Mouse (Mus musculus) kidney, postnatal 14 days (tissue): ENCODE data around the gene Olfr292.

ENCODE experiments used
- DNase-seq: peaks from one replicate; pipeline ENCODE4 v3.0.0; 2022; ENCODE audit warnings: mixed read lengths

Olfr292 gene

DNA sequence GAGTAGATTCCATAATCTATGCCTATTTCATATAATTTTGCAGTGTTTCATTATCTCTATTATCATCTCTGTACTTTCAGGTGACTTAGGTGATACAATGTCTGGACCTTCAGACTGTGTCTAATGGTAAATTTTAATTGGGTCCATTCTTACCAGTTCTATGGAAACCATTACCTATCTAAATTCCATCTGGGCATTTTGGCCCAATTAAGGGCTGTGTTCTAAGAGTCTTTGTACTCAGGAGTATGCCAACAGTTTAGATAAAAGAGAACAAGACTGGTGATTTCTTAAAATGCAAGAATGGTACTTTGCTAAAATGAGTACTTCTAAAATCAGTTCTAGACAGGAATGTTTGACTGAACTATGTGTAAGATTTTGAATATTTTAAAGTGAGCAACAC, at the start of gene Olfr292:
Olfr292 (plus strand) TSS at position 301 of the 400 bp plus-strand sequence.
- DNase-seq, result no peak

DNA sequence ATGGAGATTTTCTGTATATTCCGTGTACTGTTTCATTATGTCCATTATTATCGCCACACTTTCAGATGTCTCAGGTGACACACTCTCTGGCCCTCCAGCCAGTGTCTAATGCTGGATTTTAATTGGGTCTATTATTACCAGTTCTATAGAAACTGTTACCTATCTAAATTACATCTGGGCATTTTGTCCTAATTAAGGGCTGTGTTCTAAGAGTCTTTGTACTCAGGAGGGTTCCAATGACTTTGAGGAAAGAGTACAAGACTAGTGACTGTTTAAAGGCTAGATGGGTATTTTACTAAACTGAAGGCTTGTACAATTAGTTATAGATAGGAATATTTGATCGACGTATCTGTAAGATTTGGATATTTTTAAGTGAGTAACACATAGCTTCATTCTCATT, 39.4 kb upstream of the Olfr292 start, which contains the start of gene Olfr293:
Olfr293 (plus strand) TSS at position 301 of the 400 bp plus-strand sequence.
- no peak for DNase-seq

DNA sequence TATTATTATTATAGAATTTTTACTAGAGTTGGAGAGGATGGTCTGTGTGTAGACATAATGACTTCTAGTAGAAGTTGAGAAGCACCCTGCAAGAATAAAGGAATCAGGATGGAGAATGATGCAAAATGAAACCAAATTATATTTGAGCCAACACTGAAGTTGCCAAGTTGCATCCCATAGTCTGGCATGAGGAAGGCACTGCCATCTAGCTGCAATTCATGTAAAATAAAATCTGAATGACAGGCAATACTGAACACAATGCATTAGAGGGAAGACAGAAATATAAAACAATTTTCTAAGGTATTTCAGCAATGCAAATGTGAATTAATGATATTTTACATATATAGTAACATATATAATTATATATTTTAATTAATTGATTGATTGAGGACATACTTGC, 36.9 kb downstream of the Olfr292 start:
- no peak for DNase-seq
